Mouse (Mus musculus): ENCODE results near the gene Asl.

DNA sequence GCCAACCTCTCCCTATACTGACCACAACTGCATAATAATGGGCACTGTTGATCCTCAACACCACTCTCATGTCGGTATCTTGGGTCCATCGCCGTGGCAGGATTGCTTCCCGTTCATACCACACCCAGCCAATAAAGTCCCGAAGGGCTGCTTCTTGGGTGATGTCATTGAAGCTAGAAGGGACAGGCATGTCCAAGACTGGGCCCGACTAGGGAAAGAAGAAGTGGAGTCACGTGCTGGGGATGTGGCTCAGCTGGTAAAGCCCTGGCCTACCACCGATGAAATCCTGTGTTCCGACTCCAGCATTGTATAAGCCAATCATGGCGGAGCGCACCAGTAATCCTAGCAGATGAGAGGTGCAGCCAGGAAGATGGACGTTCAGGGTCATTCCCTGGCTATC, 28.3 kb downstream of the Asl start:
- no peak for TF ChIP-seq MAFK (IDR thresholded peaks at IDR 0.05; ENCODE audit: insufficient read depth, low read depth, low read length)
- no peak for TF ChIP-seq ZNF384 (IDR thresholded peaks at IDR 0.05; ENCODE audit: low read depth, low read length)
- no peak for TF ChIP-seq HCFC1 (IDR thresholded peaks at IDR 0.05; ENCODE audit: borderline replicate concordance, insufficient read depth, low read length)

Measured in ES-E14 (cell line).